Mouse (Mus musculus) ES-Bruce4 (cell line): ENCODE data around the gene Pgpep1l.

Experiments used
- CTCF ChIP-seq: IDR thresholded peaks from one replicate; pipeline ENCODE4 v1.8.1; 2011; ENCODE audit warnings: low read depth, low read length
- EP300 ChIP-seq: IDR thresholded peaks from 2 replicates; pipeline ENCODE4 v1.6.1; 2011; ENCODE audit warnings: low read depth, low read length; ENCODE audit not compliant: insufficient read depth
- POLR2A ChIP-seq: IDR thresholded peaks from one replicate; pipeline ENCODE4 v1.8.1; 2011; ENCODE audit warnings: low read length; ENCODE audit not compliant: insufficient read depth

DNA sequence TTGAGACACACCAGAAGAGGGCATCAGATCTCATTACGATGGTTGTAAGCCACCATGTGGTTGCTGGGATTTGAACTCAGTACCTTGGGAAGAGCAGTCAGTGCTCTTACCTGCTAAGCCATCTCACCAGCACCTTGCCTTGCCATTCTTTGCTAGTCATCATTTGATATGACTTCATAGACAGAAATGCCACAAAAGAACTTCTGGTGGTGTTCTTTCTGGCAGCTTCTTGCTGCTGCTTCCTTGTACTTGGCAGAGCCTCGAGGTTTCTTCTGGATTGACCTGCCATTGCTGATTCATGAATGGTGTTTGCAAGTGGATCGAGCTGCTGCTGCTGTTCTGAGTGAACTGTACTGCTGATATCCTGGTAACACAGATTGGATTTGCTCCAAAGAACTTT is 13.1 kb downstream of the Pgpep1l start:
- no peak for TF ChIP-seq POLR2A
- TF ChIP-seq CTCF, result no peak
- TF ChIP-seq EP300, result no peak
